Mouse (Mus musculus) megakaryocyte, embryonic 14.5 days (primary cell): ENCODE measurements around the gene Cphx1.
"Not testable (repeated sequence)": the region's sequence is repeated elsewhere in the genome, so short reads cannot be mapped to it uniquely, and the experiment has no call there.

Source experiments
- FLI1 ChIP-seq: IDR thresholded peaks from 2 replicates; pipeline ENCODE4 v1.6.1; 2012; ENCODE audit warnings: low read length, inconsistent platforms, mixed read lengths
- GATA1 ChIP-seq: IDR thresholded peaks from 3 replicates; pipeline ENCODE4 v1.6.1; 2012; ENCODE audit warnings: mixed read lengths, low read length, inconsistent platforms, borderline replicate concordance

DNA sequence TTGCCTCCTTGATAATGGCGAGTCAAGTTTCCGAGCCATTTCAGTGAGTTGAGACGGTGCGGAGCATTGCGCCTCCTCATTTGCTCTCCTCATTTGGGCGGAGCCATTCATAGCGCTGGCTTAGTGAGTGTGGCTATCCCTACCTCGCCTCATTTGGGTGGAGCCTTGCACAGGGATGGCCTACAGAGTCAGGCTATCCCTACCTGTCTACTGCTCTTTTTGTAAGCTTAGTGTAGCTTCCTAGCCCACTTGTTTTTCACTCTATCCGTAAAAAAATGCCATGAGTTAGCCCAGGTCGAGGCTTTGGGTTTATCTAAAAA, 10.6 kb upstream of the Cphx1 start, which contains the start of gene Tmem254a:
- not testable (repeated sequence) for TF ChIP-seq GATA1, FLI1
